Mouse (Mus musculus): ENCODE results near the gene Ganab. TPM values are rescaled to one million over a fixed set of nuclear protein-coding genes. Genes with fewer than 3 reads are reported as not detected.
A peak's percentile ranks its signal among the peaks of the same experiment; 100 is the strongest.
"Not testable (repeated sequence)": the region's sequence is repeated elsewhere in the genome, so short reads cannot be mapped to it uniquely, and the experiment has no call there.

Gene Ganab
- polyA plus RNA-seq, 1 experiment from 2014 or later: 41.4 TPM

GRCm38 (mm10) chr19:8887585-8888463, 10.0 kb upstream of the Ganab start:
- H3K4me1 ChIP-seq (ENCODE audit: insufficient read depth, low read depth, low read length): peaks cover 6% of the 10 kb centered on the region; the same call in 1 of the 2 replicates
- peak overlapping the region; percentile 73 for H3K4me2 ChIP-seq (replicated peaks; ENCODE audit: low read depth, low read length)
- DNase-seq (ENCODE audit: low spot score) (no peak), ATAC-seq (no peak)
- TF ChIP-seq CTCF (IDR thresholded peaks at IDR 0.05) (no peak), EP300 (IDR thresholded peaks at IDR 0.05) (no peak)
- H3K4me3 ChIP-seq (ENCODE audit: low read depth, low read length): peak overlapping the region; percentile 67
- peak overlapping the region; percentile 83 for H3K27ac ChIP-seq (ENCODE audit: low read length)
- no peaks in the 10 kb centered on the region for H3K36me3 ChIP-seq (ENCODE audit: insufficient read depth, low read length)
- 13% methylated on average over 19 of the region's 19 CpGs for WGBS
- peak overlapping the region; percentile 77 for H3K9ac ChIP-seq (replicated peaks; ENCODE audit: low read depth)
- H3K9me3 ChIP-seq (ENCODE audit: low read length): no peaks in the 10 kb centered on the region
- H3K27me3 ChIP-seq (replicated peaks; ENCODE audit: insufficient read depth, low read length): no peaks in the 10 kb centered on the region

DNA sequence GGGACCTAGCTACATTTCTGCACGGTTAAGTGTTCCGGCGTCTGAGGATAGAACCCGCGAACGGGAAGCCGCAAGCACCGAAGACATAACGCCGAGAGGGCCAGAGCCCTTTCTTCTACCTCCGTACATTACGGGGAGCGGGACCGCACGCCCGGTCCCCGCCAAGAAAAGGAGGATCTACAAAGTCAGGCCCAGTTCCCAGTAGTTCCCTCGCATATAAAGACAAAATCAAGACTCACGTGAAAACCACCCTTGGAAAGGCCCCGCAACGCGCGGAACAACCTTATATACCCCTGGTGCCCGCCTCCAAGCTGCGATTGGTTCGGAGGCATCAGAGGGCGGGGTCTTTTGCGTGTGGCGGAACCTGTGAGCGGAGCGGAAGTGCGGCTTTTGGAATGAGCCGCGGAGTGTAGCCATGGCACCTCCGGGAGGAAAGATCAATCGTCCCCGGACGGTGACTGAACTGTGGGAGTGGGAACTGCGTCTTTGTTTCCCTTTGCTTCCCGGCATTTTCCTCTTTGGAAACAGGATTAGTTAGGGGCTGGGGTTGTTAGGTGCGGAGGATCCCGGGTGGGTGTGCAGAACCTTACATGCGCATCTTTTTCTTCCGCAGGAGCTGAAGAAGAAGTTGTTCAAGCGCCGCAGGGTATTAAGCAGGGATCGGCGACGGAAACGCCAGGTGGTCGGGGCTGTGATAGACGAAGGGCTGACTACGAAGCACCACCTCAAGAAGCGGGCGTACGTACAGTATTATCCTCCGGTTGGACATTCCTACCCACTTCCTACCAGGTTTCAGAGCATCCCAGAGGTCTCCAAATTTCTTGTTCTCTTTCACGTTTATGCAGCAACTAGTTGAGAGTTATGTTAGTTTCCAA, 9.1 kb upstream of the Ganab start, which contains the start of the genes 1810009A15Rik and Gm49416:
Gene 1810009A15Rik, plus strand, starts transcription at position 343 of the 875 bp plus-strand sequence.
Gene Gm49416, plus strand, starts transcription at position 416 of the 875 bp plus-strand sequence.
- TF ChIP-seq CTCF (IDR thresholded peaks at IDR 0.05) (no peak), EP300 (IDR thresholded peaks at IDR 0.05) (0 out of 2 replicates have a peak, but pooled peaks have one; percentile 9)
- Histone ChIP-seq H3K36me3 (ENCODE audit: insufficient read depth, low read length) (no peaks in the 10 kb centered on the region), H3K27me3 (replicated peaks; ENCODE audit: insufficient read depth, low read length) (no peaks in the 10 kb centered on the region), H3K4me2 (replicated peaks; ENCODE audit: low read depth, low read length) (peak within 1 kb of the TSS; percentile 73), H3K9me3 (ENCODE audit: low read length) (no peaks in the 10 kb centered on the region), H3K9ac (replicated peaks; ENCODE audit: low read depth) (peak within 1 kb of the TSS; percentile 77), H3K4me3 (ENCODE audit: low read depth, low read length) (peak within 1 kb of the TSS; percentile 67), H3K27ac (ENCODE audit: low read length) (peak within 1 kb of the TSS; percentile 83), H3K4me1 (ENCODE audit: insufficient read depth, low read depth, low read length) (peaks cover 7% of the 10 kb centered on the region; the same call in 1 of the 2 replicates)
- DNase-seq (ENCODE audit: low spot score) (peak; percentile 98), ATAC-seq (peak; percentile 96)
- under 1% methylated on average over 58 of the region's 58 CpGs for WGBS

DNA sequence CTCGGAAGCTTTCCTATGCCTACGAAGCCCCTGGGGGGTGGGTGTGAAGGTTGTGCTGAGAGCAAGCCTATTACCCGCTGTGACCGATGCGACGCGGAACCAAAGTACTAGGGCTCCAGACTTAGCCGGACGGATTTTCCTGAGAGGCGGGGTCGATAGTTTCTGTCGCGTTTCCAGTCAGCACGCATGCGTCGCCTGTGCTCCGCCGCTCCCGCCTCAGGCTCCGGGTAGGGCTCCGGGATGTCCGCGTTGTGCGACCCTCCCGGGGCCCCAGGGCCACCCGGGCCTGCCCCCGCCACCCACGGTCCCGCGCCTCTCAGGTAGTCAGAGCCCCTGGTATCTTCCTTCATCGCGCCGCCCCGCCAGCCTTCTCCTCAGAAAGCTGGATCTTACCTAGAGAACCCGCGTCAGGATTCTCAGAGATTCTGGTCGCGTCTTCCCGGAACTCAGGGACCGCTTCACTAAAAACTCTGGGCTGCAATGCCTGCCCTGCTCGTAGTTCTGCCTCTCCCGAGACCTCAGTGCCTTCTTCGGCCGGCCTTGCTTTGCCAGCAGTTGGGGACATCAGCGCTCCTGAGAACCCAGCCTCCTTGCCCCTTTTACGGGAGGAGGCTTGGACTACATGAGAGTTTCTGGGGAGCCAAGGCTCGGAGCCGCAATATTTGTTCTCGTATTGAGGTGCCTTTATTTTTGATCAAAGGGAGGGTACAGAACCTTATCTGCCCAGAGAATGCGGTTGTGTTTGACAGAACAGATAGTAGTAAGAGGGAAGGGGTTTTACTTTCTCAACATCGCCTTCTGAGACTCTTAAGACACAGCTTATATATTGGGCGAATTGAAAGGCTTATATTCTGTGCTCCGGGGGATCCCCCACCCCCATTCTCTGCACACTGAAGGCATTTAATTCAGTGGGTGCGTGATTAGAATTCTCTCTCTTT, 4.8 kb upstream of the Ganab start, which contains the start of gene Ints5:
Gene Ints5, plus strand, starts transcription at position 177 of the 938 bp plus-strand sequence.
- Histone ChIP-seq H3K27ac (ENCODE audit: low read length) (peak within 1 kb of the TSS; percentile 91), H3K4me3 (ENCODE audit: low read depth, low read length) (peak within 1 kb of the TSS; percentile 88), H3K4me2 (replicated peaks; ENCODE audit: low read depth, low read length) (peak within 1 kb of the TSS; percentile 95), H3K9ac (replicated peaks; ENCODE audit: low read depth) (peak within 1 kb of the TSS; percentile 81), H3K27me3 (replicated peaks; ENCODE audit: insufficient read depth, low read length) (no peaks in the 10 kb centered on the region), H3K4me1 (ENCODE audit: insufficient read depth, low read depth, low read length) (peaks cover 4% of the 10 kb centered on the region; the same call in 1 of the 2 replicates), H3K36me3 (ENCODE audit: insufficient read depth, low read length) (no peaks in the 10 kb centered on the region), H3K9me3 (ENCODE audit: low read length) (no peaks in the 10 kb centered on the region)
- WGBS: 1% methylated on average over 54 of the region's 54 CpGs
- peak; percentile 50 for ATAC-seq
- peak; percentile 92 for DNase-seq (ENCODE audit: low spot score)
- no peak for TF ChIP-seq CTCF (IDR thresholded peaks at IDR 0.05)
- no peak for TF ChIP-seq EP300 (IDR thresholded peaks at IDR 0.05)

- no peak for DNase-seq (ENCODE audit: low spot score)
- H3K36me3 ChIP-seq (ENCODE audit: insufficient read depth, low read length): no peaks in the 10 kb centered on the region
- peaks cover 6% of the 10 kb centered on the region; the same call in 1 of the 2 replicates for H3K4me1 ChIP-seq (ENCODE audit: insufficient read depth, low read depth, low read length)
- no peaks in the 10 kb centered on the region for H3K9me3 ChIP-seq (ENCODE audit: low read length)
- 89% methylated on average over 9 of the region's 9 CpGs for WGBS
- no peak overlapping the region for H3K4me2 ChIP-seq (replicated peaks; ENCODE audit: low read depth, low read length)
- ATAC-seq: no peak
- H3K27me3 ChIP-seq (replicated peaks; ENCODE audit: insufficient read depth, low read length): no peaks in the 10 kb centered on the region
- no peak for TF ChIP-seq EP300 (IDR thresholded peaks at IDR 0.05)
- no peak for TF ChIP-seq CTCF (IDR thresholded peaks at IDR 0.05)
- H3K9ac ChIP-seq (replicated peaks; ENCODE audit: low read depth): no peak overlapping the region
- H3K4me3 ChIP-seq (ENCODE audit: low read depth, low read length): no peak overlapping the region
- no peak overlapping the region for H3K27ac ChIP-seq (ENCODE audit: low read length)
Observed at GRCm38 (mm10) chr19:8895397-8895960, 2.4 kb upstream of the Ganab start.

GRCm38 (mm10) chr19:8896231-8896630, 1.6 kb upstream of the Ganab start:
- not testable (repeated sequence) for H3K4me3 ChIP-seq (ENCODE audit: low read depth, low read length); H3K9me3 ChIP-seq (ENCODE audit: low read length); H3K9ac ChIP-seq (replicated peaks; ENCODE audit: low read depth); H3K4me2 ChIP-seq (replicated peaks; ENCODE audit: low read depth, low read length); H3K36me3 ChIP-seq (ENCODE audit: insufficient read depth, low read length); H3K27ac ChIP-seq (ENCODE audit: low read length); DNase-seq (ENCODE audit: low spot score); ATAC-seq; H3K4me1 ChIP-seq (ENCODE audit: insufficient read depth, low read depth, low read length); H3K27me3 ChIP-seq (replicated peaks; ENCODE audit: insufficient read depth, low read length)
- 77% methylated on average over 5 of the region's 5 CpGs for WGBS

GRCm38 (mm10) chr19:8897211-8897864, 533 bp upstream of the Ganab start:
- not testable (repeated sequence) for H3K4me1 ChIP-seq (ENCODE audit: insufficient read depth, low read depth, low read length); DNase-seq (ENCODE audit: low spot score); H3K36me3 ChIP-seq (ENCODE audit: insufficient read depth, low read length); H3K9me3 ChIP-seq (ENCODE audit: low read length); H3K27me3 ChIP-seq (replicated peaks; ENCODE audit: insufficient read depth, low read length)
- 16% methylated on average over 21 of the region's 21 CpGs for WGBS
- H3K4me3 ChIP-seq (ENCODE audit: low read depth, low read length): peak overlapping the region; percentile 95
- peak overlapping the region; percentile 50 for H3K9ac ChIP-seq (replicated peaks; ENCODE audit: low read depth)
- H3K4me2 ChIP-seq (replicated peaks; ENCODE audit: low read depth, low read length): peak overlapping the region; percentile 92
- peak; percentile 45 for ATAC-seq
- H3K27ac ChIP-seq (ENCODE audit: low read length): peak overlapping the region; percentile 59

Measured in lung, postnatal 0 days (tissue).